Mouse (Mus musculus) myocyte (in vitro differentiated cells): ENCODE data around the gene Fam122b. TPM values are rescaled to one million over a fixed set of nuclear protein-coding genes. Genes with fewer than 3 reads are reported as not detected.
A peak's percentile ranks its signal among the peaks of the same experiment; 100 is the strongest.

Source experiments
- H3K27me3 ChIP-seq: one replicate; pipeline ENCODE4 v1.6.1; 2011; ENCODE audit not compliant: control insufficient read depth, insufficient read depth, insufficient read length
- H3K36me3 ChIP-seq: one replicate; pipeline ENCODE4 v1.6.1; 2011; ENCODE audit not compliant: control insufficient read depth, insufficient read depth
- H3K4me2 ChIP-seq: one replicate; pipeline ENCODE4 v1.6.1; 2011; ENCODE audit warnings: low read depth, control low read depth
- H3K4me3 ChIP-seq: one replicate; pipeline ENCODE4 v1.5.1; 2011; ENCODE audit warnings: mild to moderate bottlenecking, control low read depth, moderate library complexity
- H3K79me2 ChIP-seq: one replicate; pipeline ENCODE4 v1.6.1; 2011; ENCODE audit not compliant: control insufficient read depth, insufficient read depth
- H3ac ChIP-seq: one replicate; pipeline ENCODE4 v1.6.1; 2011; ENCODE audit not compliant: control insufficient read depth, insufficient read length
- CEBPB ChIP-seq: IDR thresholded peaks from 2 replicates; pipeline ENCODE4 v1.6.1; 2011; ENCODE audit warnings: mild to moderate bottlenecking, moderate library complexity; ENCODE audit not compliant: poor library complexity, insufficient read depth, severe bottlenecking
- E2F4 ChIP-seq: IDR thresholded peaks from one replicate; pipeline ENCODE4 v1.6.1; 2011; ENCODE audit warnings: mild to moderate bottlenecking, control low read depth, moderate library complexity; ENCODE audit not compliant: insufficient read depth
- MAX ChIP-seq: IDR thresholded peaks from one replicate; pipeline ENCODE4 v1.6.1; 2011; ENCODE audit warnings: low read depth, mild to moderate bottlenecking, control low read depth
- MYOD1 ChIP-seq, 3 experiments: IDR thresholded peaks; one replicate each; pipeline ENCODE4 v1.6.1; 2011; ENCODE audit warnings: control low read depth in 2 of 3, low read depth in 2 of 3, mild to moderate bottlenecking in 2 of 3, moderate library complexity in 1 of 3; ENCODE audit not compliant: insufficient read length in 2 of 3, control insufficient read depth in 1 of 3
- MYOG ChIP-seq, 3 experiments: IDR thresholded peaks; one replicate each; pipeline ENCODE4 v1.6.1; 2011; ENCODE audit warnings: control low read depth in 2 of 3, low read depth in 2 of 3, mild to moderate bottlenecking in 2 of 3; ENCODE audit not compliant: insufficient read length in 2 of 3, control insufficient read depth in 1 of 3, insufficient read depth in 1 of 3
- POLR2A ChIP-seq: IDR thresholded peaks from one replicate; pipeline ENCODE4 v1.6.1; 2011; ENCODE audit warnings: low read depth, mild to moderate bottlenecking, control low read depth, moderate library complexity; ENCODE audit not compliant: insufficient read length
- POLR2AphosphoS2 ChIP-seq: IDR thresholded peaks from one replicate; pipeline ENCODE4 v1.6.1; 2011; ENCODE audit warnings: low read depth, control low read depth; ENCODE audit not compliant: insufficient read length
- REST ChIP-seq: IDR thresholded peaks from one replicate; pipeline ENCODE4 v1.6.1; 2011; ENCODE audit warnings: mild to moderate bottlenecking, control low read depth, moderate library complexity; ENCODE audit not compliant: insufficient read depth, insufficient read length
- SRF ChIP-seq: IDR thresholded peaks from one replicate; pipeline ENCODE4 v1.6.1; 2011; ENCODE audit warnings: low read depth; ENCODE audit not compliant: control insufficient read depth, insufficient read length
- TCF12 ChIP-seq: IDR thresholded peaks from one replicate; pipeline ENCODE4 v1.6.1; 2011; ENCODE audit warnings: mild to moderate bottlenecking, control low read depth; ENCODE audit not compliant: poor library complexity, insufficient read depth, severe bottlenecking
- TCF3 ChIP-seq: IDR thresholded peaks from one replicate; pipeline ENCODE4 v1.6.1; 2011; ENCODE audit warnings: low read depth, control low read depth; ENCODE audit not compliant: insufficient read length
- USF1 ChIP-seq: IDR thresholded peaks from one replicate; pipeline ENCODE4 v1.6.1; 2011; ENCODE audit warnings: low read depth, mild to moderate bottlenecking, control low read depth, moderate library complexity
- polyA plus RNA-seq: library from polyadenylated mRNA; unstranded; fragments of >200 nt; fragmentation: generic; extraction: Trizol; gene quantifications from one replicate; pipeline ENCODE4 v1.2.1, GENCODE M21; 2012; ENCODE audit warnings: missing spikeins

Fam122b gene
- polyA plus RNA-seq, 1 experiment, result 1.1 TPM

DNA sequence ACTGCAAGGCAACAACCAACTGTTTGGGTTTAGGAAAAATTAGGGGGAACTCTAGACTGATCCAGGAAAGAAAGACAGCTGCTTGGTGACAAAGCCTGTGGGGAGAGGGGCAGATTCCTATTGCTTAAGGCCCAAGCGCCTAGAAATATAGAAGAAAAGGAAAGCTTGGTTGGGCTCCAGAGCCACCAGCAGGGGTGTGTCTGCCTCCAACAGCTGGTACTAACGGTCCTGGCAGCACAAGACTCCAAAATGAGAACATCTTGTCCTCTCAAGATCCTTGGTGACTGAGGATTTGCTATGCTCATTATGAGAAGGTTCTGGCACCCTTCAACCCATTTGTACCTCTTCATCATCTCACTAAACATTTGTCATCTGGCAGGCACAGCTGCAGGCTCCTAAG is 55.8 kb downstream of the Fam122b start:
- no peaks in the 10 kb centered on the region for H3K36me3 ChIP-seq
- H3K27me3 ChIP-seq, result no peaks in the 10 kb centered on the region
- peak overlapping the region; percentile 45 for H3K4me2 ChIP-seq
- no peaks in the 10 kb centered on the region for H3K79me2 ChIP-seq
- H3K4me3 ChIP-seq, result no peak overlapping the region
- H3ac ChIP-seq, result no peak overlapping the region
- no peak for TF ChIP-seq TCF3
- no peak for TF ChIP-seq USF1
- peak in 1 of 3 experiments; percentile 78 for TF ChIP-seq MYOD1 (IDR thresholded peaks at IDR 0.05; ENCODE audit: control insufficient read depth in 1 of 3, insufficient read length in 2 of 3, low read depth in 2 of 3)
- TF ChIP-seq CEBPB, result peak; percentile 49; the same call in 1 of the 2 replicates
- TF ChIP-seq MYOG (IDR thresholded peaks at IDR 0.05; ENCODE audit: control insufficient read depth in 1 of 3, insufficient read depth in 1 of 3, insufficient read length in 2 of 3, low read depth in 2 of 3), result peak; percentile 28 to 80 (median 52)

- no peaks in the 10 kb centered on the region for H3K27me3 ChIP-seq
- no peak overlapping the region for H3K4me3 ChIP-seq
- no peaks in the 10 kb centered on the region for H3K79me2 ChIP-seq
- TF ChIP-seq E2F4 (no peak), MYOG (IDR thresholded peaks at IDR 0.05; ENCODE audit: control insufficient read depth in 1 of 3, insufficient read depth in 1 of 3, insufficient read length in 2 of 3, low read depth in 2 of 3) (no peak), USF1 (no peak), TCF12 (no peak), SRF (no peak), POLR2AphosphoS2 (no peak), REST (no peak), CEBPB (no peak), TCF3 (no peak), MYOD1 (IDR thresholded peaks at IDR 0.05; ENCODE audit: control insufficient read depth in 1 of 3, insufficient read length in 2 of 3, low read depth in 2 of 3) (no peak), POLR2A (no peak), MAX (no peak)
- H3K4me2 ChIP-seq, result peak overlapping the region; percentile 55
- H3K36me3 ChIP-seq, result no peaks in the 10 kb centered on the region
- no peak overlapping the region for H3ac ChIP-seq
These were observed 57.1 kb downstream of the Fam122b start for GRCm38 (mm10) chrX:53212485-53212884.

- Histone ChIP-seq H3ac (no peak overlapping the region), H3K27me3 (no peaks in the 10 kb centered on the region), H3K4me3 (no peak overlapping the region), H3K79me2 (no peaks in the 10 kb centered on the region), H3K4me2 (peak overlapping the region; percentile 55), H3K36me3 (no peaks in the 10 kb centered on the region)
- TF ChIP-seq MYOG (IDR thresholded peaks at IDR 0.05; ENCODE audit: control insufficient read depth in 1 of 3, insufficient read depth in 1 of 3, insufficient read length in 2 of 3, low read depth in 2 of 3), result peak in 1 of 3 experiments; percentile 53
- TF ChIP-seq TCF3, result no peak
- TF ChIP-seq MAX, result no peak
- TF ChIP-seq TCF12, result no peak
- TF ChIP-seq USF1, result no peak
- TF ChIP-seq MYOD1 (IDR thresholded peaks at IDR 0.05; ENCODE audit: control insufficient read depth in 1 of 3, insufficient read length in 2 of 3, low read depth in 2 of 3), result peak in 2 of 3 experiments; percentile 67 to 84
- no peak for TF ChIP-seq SRF
- no peak for TF ChIP-seq REST
- TF ChIP-seq CEBPB, result no peak
- TF ChIP-seq POLR2A, result no peak
- TF ChIP-seq E2F4, result no peak
- no peak for TF ChIP-seq POLR2AphosphoS2
These were observed 57.7 kb downstream of the Fam122b start for GRCm38 (mm10) chrX:53211756-53212483.

DNA sequence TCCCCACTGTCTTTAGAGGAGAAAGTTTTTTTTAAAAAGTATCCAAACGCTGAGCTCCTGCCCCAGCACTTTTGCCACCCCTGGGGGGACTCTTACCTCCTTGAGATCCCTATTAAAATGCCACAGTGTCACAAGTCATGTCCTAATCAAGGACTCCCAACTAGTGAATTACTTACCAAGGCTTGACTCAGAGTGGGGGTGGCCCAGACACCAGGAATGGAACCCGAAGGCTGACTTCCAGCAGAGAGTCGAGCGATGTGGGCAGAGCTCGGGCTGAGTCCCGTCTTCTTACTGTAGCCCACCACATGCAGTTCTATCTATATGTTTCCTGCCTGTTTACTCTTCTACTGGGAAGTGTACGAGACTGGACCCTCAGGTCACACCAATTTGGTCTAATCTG is 60.2 kb downstream of the Fam122b start:
- H3K36me3 ChIP-seq, result no peaks in the 10 kb centered on the region
- TF ChIP-seq POLR2AphosphoS2, result no peak
- no peak for TF ChIP-seq TCF3
- no peak for TF ChIP-seq MYOD1 (IDR thresholded peaks at IDR 0.05; ENCODE audit: control insufficient read depth in 1 of 3, insufficient read length in 2 of 3, low read depth in 2 of 3)
- no peak for TF ChIP-seq REST
- TF ChIP-seq SRF, result no peak
- H3K4me2 ChIP-seq, result no peak overlapping the region
- no peak overlapping the region for H3ac ChIP-seq
- no peaks in the 10 kb centered on the region for H3K27me3 ChIP-seq
- H3K4me3 ChIP-seq, result no peak overlapping the region
- H3K79me2 ChIP-seq, result no peaks in the 10 kb centered on the region

DNA sequence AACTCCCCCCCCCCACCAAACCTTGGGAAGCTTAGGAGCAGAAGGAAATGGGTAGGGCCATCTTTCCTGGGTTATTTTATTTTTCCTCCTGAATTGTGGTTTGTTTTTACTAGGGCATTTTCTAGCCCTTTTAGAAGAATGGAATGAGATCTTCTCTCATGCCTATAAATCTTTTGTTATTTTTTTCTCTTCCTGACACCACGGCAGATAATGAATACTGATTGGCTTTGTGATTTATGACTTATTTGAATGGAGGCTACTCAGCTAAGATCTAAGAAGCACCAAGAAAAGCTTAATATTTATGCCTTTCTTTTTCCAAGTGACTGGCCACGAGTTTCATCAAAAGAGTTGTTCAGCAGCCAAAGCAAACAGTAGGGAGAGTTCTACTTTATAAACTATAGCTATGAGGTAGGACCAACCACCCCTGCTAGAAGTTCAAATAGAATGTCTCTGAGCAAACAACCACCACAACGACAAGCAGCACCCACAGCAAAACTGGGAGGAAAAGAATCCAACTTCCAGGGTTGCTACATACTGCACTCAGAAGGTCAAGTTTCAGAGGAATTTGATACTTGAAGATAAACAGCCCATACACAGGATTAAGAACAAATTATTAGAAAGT is 64.8 kb downstream of the Fam122b start:
- H3K36me3 ChIP-seq, result no peaks in the 10 kb centered on the region
- H3ac ChIP-seq, result no peak overlapping the region
- peak; percentile 64; the same call in 1 of the 2 replicates for TF ChIP-seq CEBPB
- TF ChIP-seq USF1, result no peak
- H3K79me2 ChIP-seq, result no peaks in the 10 kb centered on the region
- peak overlapping the region; percentile 38 for H3K4me2 ChIP-seq
- no peak overlapping the region for H3K4me3 ChIP-seq
- no peaks in the 10 kb centered on the region for H3K27me3 ChIP-seq
